Mouse (Mus musculus) ovary, postnatal 10 days (tissue): Measurements from ENCODE around the gene Glrx.

ENCODE experiments used
- DNase-seq: peaks from one replicate; pipeline ENCODE4 v3.0.0; 2022; ENCODE audit warnings: low spot score

Glrx gene

GRCm38 (mm10) chr13:75891868-75892267, 52.2 kb downstream of the Glrx start:
- no peak for DNase-seq

DNA sequence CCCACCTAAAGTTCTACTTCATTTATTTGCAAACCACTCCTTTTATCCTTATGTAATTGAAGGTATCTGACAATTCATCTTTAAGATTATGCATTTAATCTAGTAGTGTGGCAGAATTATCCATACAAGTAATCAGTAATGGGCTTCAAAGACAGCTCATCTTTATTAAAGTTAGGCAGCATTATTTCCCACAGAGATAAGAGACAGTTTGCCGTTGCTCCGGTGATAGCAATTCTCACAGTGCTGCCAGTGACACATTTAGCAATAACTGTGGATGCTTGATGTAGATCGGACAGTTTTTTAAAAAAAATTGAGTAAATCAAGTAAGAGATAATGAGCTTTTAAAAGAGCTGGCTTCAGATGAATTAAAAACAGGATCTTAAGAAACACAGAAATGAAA, 52.6 kb downstream of the Glrx start:
- DNase-seq: no peak

GRCm38 (mm10) chr13:75892876-75893275, 53.2 kb downstream of the Glrx start:
- DNase-seq: no peak
